Mouse (Mus musculus) limb, embryonic 10.5 days (tissue): ENCODE measurements around the gene Mblac1. TPM values are rescaled to one million over a fixed set of nuclear protein-coding genes. Genes with fewer than 3 reads are reported as not detected.

Experiments
- DNase-seq: peaks from one replicate; pipeline ENCODE4 v3.0.0-alpha.2; 2017; ENCODE audit warnings: low spot score
- H3K27ac ChIP-seq: fragments of 300-500 bp; sonication (generic); 2 replicates; pipeline ENCODE4 v1.5.1; 2016; ENCODE audit warnings: mild to moderate bottlenecking
- H3K27me3 ChIP-seq: fragments of 300-500 bp; sonication (generic); 2 replicates; pipeline ENCODE4 v1.6.1; 2016; ENCODE audit warnings: low read depth, mild to moderate bottlenecking; ENCODE audit not compliant: poor library complexity, severe bottlenecking
- H3K36me3 ChIP-seq: fragments of 300-500 bp; sonication (generic); 2 replicates; pipeline ENCODE4 v1.6.1; 2016; ENCODE audit warnings: mild to moderate bottlenecking, moderate library complexity
- H3K4me1 ChIP-seq: fragments of 300-500 bp; sonication (generic); 2 replicates; pipeline ENCODE4 v1.6.1; 2016
- H3K4me3 ChIP-seq: fragments of 300-500 bp; sonication (generic); 2 replicates; pipeline ENCODE4 v1.5.1; 2016; ENCODE audit warnings: mild to moderate bottlenecking, moderate library complexity
- H3K9me3 ChIP-seq: fragments of 300-500 bp; sonication (generic); replicated peaks from 2 replicates; pipeline ENCODE4 v1.6.1; 2016; ENCODE audit warnings: mild to moderate bottlenecking
- WGBS: fragments of 180-500 bp; shearing (Covaris S2); methylation state at CpG from one replicate; pipeline ENCODE4 v1.1.7; 2016; 5-methylcytosine and 5-hydroxymethylcytosine counted together
- polyA plus RNA-seq: library from polyadenylated mRNA; unstranded; fragments of >200 nt; fragmentation: Nextera tagmentation; extraction: Ambion mirVana; gene quantifications from 2 replicates; pipeline ENCODE4 v1.2.1, GENCODE M21; 2016

The Mblac1 gene
- 6.6 and 9.5 TPM in 2 replicates for polyA plus RNA-seq

GRCm38 (mm10) chr5:138193771-138194727, at the start of gene Mblac1:
Gene Mblac1 (plus strand): TSS chr5:138194314.
- Histone ChIP-seq H3K9me3 (no peaks in the 10 kb centered on the region), H3K4me1 (peaks cover 13% of the 10 kb centered on the region), H3K27ac (peak within 1 kb of the TSS; percentile 94), H3K27me3 (no peaks in the 10 kb centered on the region), H3K4me3 (peak within 1 kb of the TSS; percentile 82), H3K36me3 (peaks cover 47% of the 10 kb centered on the region)
- 8% methylated on average over 54 of the region's 54 CpGs for WGBS
- peak; percentile 86 for DNase-seq

GRCm38 (mm10) chr5:138154390-138154789, 39.7 kb upstream of the Mblac1 start:
- Histone ChIP-seq H3K4me3 (peak overlapping the region; percentile 82), H3K9me3 (no peaks in the 10 kb centered on the region), H3K27ac (peak overlapping the region; percentile 99), H3K36me3 (peaks cover 38% of the 10 kb centered on the region), H3K27me3 (no peaks in the 10 kb centered on the region), H3K4me1 (peaks cover 9% of the 10 kb centered on the region)
- DNase-seq = no peak
- WGBS = 90% methylated on average over 3 of the region's 3 CpGs

- Histone ChIP-seq H3K36me3 (peaks cover 33% of the 10 kb centered on the region), H3K27ac (peak within 1 kb of the TSS; percentile 99), H3K27me3 (no peaks in the 10 kb centered on the region), H3K4me1 (peaks cover 12% of the 10 kb centered on the region), H3K4me3 (peak within 1 kb of the TSS; percentile 82), H3K9me3 (no peaks in the 10 kb centered on the region)
- peak; percentile 87 for DNase-seq
- under 1% methylated on average over 31 of the region's 31 CpGs for WGBS
Observed at GRCm38 (mm10) chr5:138155443-138155976, 38.6 kb upstream of the Mblac1 start, which contains the start of gene Zfp113. Gene Zfp113 (minus strand): TSS chr5:138155744.

- H3K4me3 ChIP-seq = peak overlapping the region; percentile 78
- H3K9me3 ChIP-seq = no peaks in the 10 kb centered on the region
- peaks cover 36% of the 10 kb centered on the region for H3K36me3 ChIP-seq
- 73% methylated on average over 7 of the region's 7 CpGs for WGBS
- DNase-seq = no peak
- H3K27ac ChIP-seq = peak overlapping the region; percentile 86
- H3K27me3 ChIP-seq = no peaks in the 10 kb centered on the region
- peaks cover 22% of the 10 kb centered on the region for H3K4me1 ChIP-seq
Observed at GRCm38 (mm10) chr5:138160224-138160762, 33.8 kb upstream of the Mblac1 start.

GRCm38 (mm10) chr5:138160842-138161665, 33.1 kb upstream of the Mblac1 start, which contains the start of gene Cops6:
Gene Cops6 (plus strand): TSS chr5:138161071.
- Histone ChIP-seq H3K4me1 (peaks cover 22% of the 10 kb centered on the region), H3K9me3 (no peaks in the 10 kb centered on the region), H3K4me3 (peak within 1 kb of the TSS; percentile 78), H3K36me3 (peaks cover 43% of the 10 kb centered on the region), H3K27me3 (no peaks in the 10 kb centered on the region), H3K27ac (peak within 1 kb of the TSS; percentile 86)
- WGBS = under 1% methylated on average over 42 of the region's 42 CpGs
- DNase-seq = peak; percentile 99

- 82% methylated on average over 6 of the region's 6 CpGs for WGBS
- Histone ChIP-seq H3K36me3 (peaks cover 63% of the 10 kb centered on the region), H3K4me3 (0 out of 2 replicates have a peak overlapping the region, but pooled peaks have one; percentile 10), H3K27ac (no peak overlapping the region), H3K9me3 (no peaks in the 10 kb centered on the region), H3K4me1 (peaks cover 22% of the 10 kb centered on the region), H3K27me3 (no peaks in the 10 kb centered on the region)
- no peak for DNase-seq
Observed at GRCm38 (mm10) chr5:138163046-138163445, 31.1 kb upstream of the Mblac1 start.

- H3K36me3 ChIP-seq = peaks cover 69% of the 10 kb centered on the region
- no peaks in the 10 kb centered on the region for H3K9me3 ChIP-seq
- DNase-seq = no peak
- H3K27me3 ChIP-seq = no peaks in the 10 kb centered on the region
- peaks cover 22% of the 10 kb centered on the region for H3K4me1 ChIP-seq
- no peak overlapping the region for H3K4me3 ChIP-seq
- no peak overlapping the region for H3K27ac ChIP-seq
- WGBS = 76% methylated on average over 10 of the region's 10 CpGs
Observed at GRCm38 (mm10) chr5:138163610-138164009, 30.5 kb upstream of the Mblac1 start.

GRCm38 (mm10) chr5:138165594-138165993, 28.5 kb upstream of the Mblac1 start:
- no peak for DNase-seq
- H3K4me3 ChIP-seq = no peak overlapping the region
- no peak overlapping the region for H3K27ac ChIP-seq
- 79% methylated on average over 8 of the region's 8 CpGs for WGBS
- no peaks in the 10 kb centered on the region for H3K9me3 ChIP-seq
- H3K27me3 ChIP-seq = no peaks in the 10 kb centered on the region
- peaks cover 25% of the 10 kb centered on the region for H3K4me1 ChIP-seq
- peaks cover 84% of the 10 kb centered on the region for H3K36me3 ChIP-seq

GRCm38 (mm10) chr5:138170936-138171561, 23.1 kb upstream of the Mblac1 start:
- peak; percentile 98 for DNase-seq
- H3K27ac ChIP-seq = peak overlapping the region; percentile 96
- WGBS = under 1% methylated on average over 47 of the region's 47 CpGs
- H3K4me3 ChIP-seq = peak overlapping the region; percentile 84
- H3K27me3 ChIP-seq = no peaks in the 10 kb centered on the region
- H3K9me3 ChIP-seq = no peaks in the 10 kb centered on the region
- H3K36me3 ChIP-seq = peaks cover 74% of the 10 kb centered on the region
- peaks cover 15% of the 10 kb centered on the region for H3K4me1 ChIP-seq

- Histone ChIP-seq H3K4me3 (peak within 1 kb of the TSS; percentile 84), H3K9me3 (no peaks in the 10 kb centered on the region), H3K4me1 (peaks cover 15% of the 10 kb centered on the region), H3K27ac (peak within 1 kb of the TSS; percentile 96), H3K36me3 (peaks cover 73% of the 10 kb centered on the region), H3K27me3 (no peaks in the 10 kb centered on the region)
- under 1% methylated on average over 54 of the region's 54 CpGs for WGBS
- DNase-seq = peak; percentile 89
Observed at GRCm38 (mm10) chr5:138171695-138172491, 22.2 kb upstream of the Mblac1 start, which contains the start of the genes Ap4m1 and Mcm7. Gene Ap4m1 (plus strand): TSS chr5:138172002. Gene Mcm7 (minus strand): TSS chr5:138172422.

GRCm38 (mm10) chr5:138173217-138173616, 20.9 kb upstream of the Mblac1 start:
- 82% methylated on average over 3 of the region's 3 CpGs for WGBS
- Histone ChIP-seq H3K36me3 (peaks cover 73% of the 10 kb centered on the region), H3K4me1 (peaks cover 15% of the 10 kb centered on the region), H3K27ac (no peak overlapping the region), H3K27me3 (no peaks in the 10 kb centered on the region), H3K4me3 (peak overlapping the region; percentile 84), H3K9me3 (no peaks in the 10 kb centered on the region)
- DNase-seq = no peak
